Mouse (Mus musculus): ENCODE measurements at regions not wholly inside any gene's neighbourhood (a gene's known extent, or its start where the extent isn't known, plus 50 kb on each side); places are given as distances from the start of the nearest gene placed in this dataset.

DNA sequence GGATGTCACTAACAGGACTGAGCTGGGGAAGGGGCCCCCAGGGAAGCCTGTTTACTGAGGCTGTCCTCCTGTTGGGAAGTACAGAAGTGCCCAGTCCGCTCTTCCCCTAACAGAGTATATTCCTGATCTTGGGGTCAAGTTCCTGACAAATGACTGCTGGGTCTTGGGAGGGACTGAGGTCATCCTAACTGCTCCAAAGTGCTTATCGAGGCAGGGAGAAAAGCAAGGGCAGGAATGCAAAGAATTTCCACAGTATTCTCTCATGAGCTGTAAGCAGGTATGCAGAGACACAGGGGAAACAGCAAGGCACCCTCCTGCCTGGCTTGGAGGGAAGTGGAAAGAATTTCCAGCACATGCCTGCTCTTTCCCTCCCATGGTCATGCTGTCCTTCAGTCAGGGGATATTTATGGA, 107.9 kb downstream of the Oma1 start:
- Histone ChIP-seq H3K4me1 (ENCODE audit: control insufficient read depth, insufficient read depth, low read length) (no peaks in the 10 kb centered on the region), H3K27me3 (ENCODE audit: control insufficient read depth, insufficient read depth, low read length) (no peaks in the 10 kb centered on the region), H3K4me3 (ENCODE audit: control insufficient read depth, low read depth, low read length) (no peak overlapping the region), H3K27ac (ENCODE audit: control insufficient read depth, insufficient read depth, low read depth, low read length) (no peak overlapping the region), H3K36me3 (ENCODE audit: control insufficient read depth, insufficient read depth, low read length) (no peaks in the 10 kb centered on the region)
- TF ChIP-seq POLR2A (IDR thresholded peaks at IDR 0.05; ENCODE audit: control insufficient read depth, low read depth, low read length): no peak
- no peak for TF ChIP-seq CTCF (IDR thresholded peaks at IDR 0.05; ENCODE audit: control insufficient read depth, insufficient read depth, insufficient replicate concordance, low read depth, low read length)

DNA sequence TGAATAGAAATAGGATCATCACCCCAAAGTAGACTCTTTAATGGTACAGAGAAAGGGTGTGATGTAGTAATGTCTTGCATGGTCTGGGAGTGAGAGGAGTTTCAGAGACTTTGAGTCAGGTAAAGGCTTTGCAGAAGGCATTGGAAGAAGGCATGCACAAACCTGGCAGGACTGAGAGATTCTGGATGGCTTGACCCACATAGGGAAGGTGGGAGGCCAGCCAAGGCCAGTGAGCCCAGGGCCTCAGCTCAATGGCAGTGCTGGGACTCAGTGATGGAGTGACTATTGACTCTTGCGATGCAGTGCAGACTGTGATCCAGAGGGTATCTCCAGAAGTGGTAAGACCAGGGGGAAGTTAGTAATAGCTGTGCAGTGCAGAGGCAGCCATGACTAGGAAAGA, 127.8 kb downstream of the Oma1 start:
- H3K4me1 ChIP-seq (ENCODE audit: control insufficient read depth, insufficient read depth, low read length): no peaks in the 10 kb centered on the region
- H3K27me3 ChIP-seq (ENCODE audit: control insufficient read depth, insufficient read depth, low read length): no peaks in the 10 kb centered on the region
- no peaks in the 10 kb centered on the region for H3K36me3 ChIP-seq (ENCODE audit: control insufficient read depth, insufficient read depth, low read length)
- no peak overlapping the region for H3K27ac ChIP-seq (ENCODE audit: control insufficient read depth, insufficient read depth, low read depth, low read length)
- H3K4me3 ChIP-seq (ENCODE audit: control insufficient read depth, low read depth, low read length): no peak overlapping the region
- TF ChIP-seq POLR2A (IDR thresholded peaks at IDR 0.05; ENCODE audit: control insufficient read depth, low read depth, low read length) (no peak), CTCF (IDR thresholded peaks at IDR 0.05; ENCODE audit: control insufficient read depth, insufficient read depth, insufficient replicate concordance, low read depth, low read length) (no peak)

DNA sequence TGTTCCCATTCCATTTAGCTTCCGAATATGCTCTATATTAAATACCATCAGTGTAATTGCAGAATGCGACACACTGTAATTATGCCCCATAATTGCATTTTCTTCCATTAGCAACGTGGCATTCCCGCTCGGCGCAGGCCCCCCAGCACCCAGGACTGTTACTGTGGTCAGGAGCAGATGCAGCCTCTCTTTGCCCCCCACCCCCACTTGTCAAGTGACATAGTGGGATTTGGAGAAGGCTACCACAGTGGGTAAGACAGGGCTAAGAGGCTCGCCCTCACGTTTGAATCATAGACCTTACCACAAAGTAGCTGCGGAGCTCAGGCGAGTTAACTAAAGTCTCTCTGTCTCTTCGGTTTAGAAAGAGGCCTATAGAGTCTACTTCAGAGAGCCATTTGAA, 128.3 kb downstream of the Oma1 start:
- no peaks in the 10 kb centered on the region for H3K36me3 ChIP-seq (ENCODE audit: control insufficient read depth, insufficient read depth, low read length)
- TF ChIP-seq POLR2A (IDR thresholded peaks at IDR 0.05; ENCODE audit: control insufficient read depth, low read depth, low read length) (no peak), CTCF (IDR thresholded peaks at IDR 0.05; ENCODE audit: control insufficient read depth, insufficient read depth, insufficient replicate concordance, low read depth, low read length) (no peak)
- H3K4me1 ChIP-seq (ENCODE audit: control insufficient read depth, insufficient read depth, low read length): no peaks in the 10 kb centered on the region
- H3K27me3 ChIP-seq (ENCODE audit: control insufficient read depth, insufficient read depth, low read length): no peaks in the 10 kb centered on the region
- no peak overlapping the region for H3K4me3 ChIP-seq (ENCODE audit: control insufficient read depth, low read depth, low read length)
- H3K27ac ChIP-seq (ENCODE audit: control insufficient read depth, insufficient read depth, low read depth, low read length): no peak overlapping the region

DNA sequence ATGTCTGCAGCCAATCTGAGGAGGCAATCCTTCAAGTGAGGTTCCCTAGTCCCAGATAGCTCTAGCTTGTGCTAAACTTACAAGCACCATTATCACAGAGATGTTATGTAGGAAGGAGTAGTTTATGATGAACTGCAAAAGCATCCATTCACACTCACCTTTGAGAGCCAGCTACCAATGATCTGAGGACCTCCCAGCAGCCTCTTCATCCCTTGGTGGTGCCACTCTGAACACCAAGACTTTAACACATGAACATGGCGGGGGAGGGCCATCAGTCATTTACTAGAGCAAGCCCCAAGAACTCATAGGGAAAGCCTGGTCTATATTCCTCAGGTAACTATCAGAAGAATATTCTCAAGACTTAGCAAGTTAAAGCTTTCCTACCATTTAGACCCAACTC, 135.7 kb downstream of the Oma1 start:
- Histone ChIP-seq H3K4me3 (ENCODE audit: control insufficient read depth, low read depth, low read length) (no peak overlapping the region), H3K27me3 (ENCODE audit: control insufficient read depth, insufficient read depth, low read length) (no peaks in the 10 kb centered on the region), H3K36me3 (ENCODE audit: control insufficient read depth, insufficient read depth, low read length) (no peaks in the 10 kb centered on the region), H3K4me1 (ENCODE audit: control insufficient read depth, insufficient read depth, low read length) (no peaks in the 10 kb centered on the region), H3K27ac (ENCODE audit: control insufficient read depth, insufficient read depth, low read depth, low read length) (no peak overlapping the region)
- no peak for TF ChIP-seq POLR2A (IDR thresholded peaks at IDR 0.05; ENCODE audit: control insufficient read depth, low read depth, low read length)
- TF ChIP-seq CTCF (IDR thresholded peaks at IDR 0.05; ENCODE audit: control insufficient read depth, insufficient read depth, insufficient replicate concordance, low read depth, low read length): no peak

DNA sequence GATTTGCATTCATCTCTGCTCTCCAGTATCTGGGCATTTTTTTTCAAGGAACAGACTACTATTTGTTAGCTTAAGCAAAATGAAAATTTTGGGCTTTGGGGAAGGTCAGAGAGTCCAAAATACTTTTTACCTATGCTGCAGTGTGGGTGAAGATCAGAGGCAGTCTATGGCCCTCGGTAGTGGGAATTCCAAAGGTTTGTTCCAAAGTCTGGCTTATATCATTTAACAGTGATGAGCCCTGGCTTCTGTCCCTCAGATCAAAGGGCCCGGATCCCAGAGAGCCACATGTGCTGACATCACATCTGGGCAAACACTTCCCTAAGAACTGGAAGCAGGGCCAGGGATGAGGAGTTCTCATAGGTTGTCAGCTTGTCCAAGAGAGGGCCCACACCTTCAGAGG, 136.5 kb downstream of the Oma1 start:
- no peak for TF ChIP-seq POLR2A (IDR thresholded peaks at IDR 0.05; ENCODE audit: control insufficient read depth, low read depth, low read length)
- no peaks in the 10 kb centered on the region for H3K4me1 ChIP-seq (ENCODE audit: control insufficient read depth, insufficient read depth, low read length)
- H3K27me3 ChIP-seq (ENCODE audit: control insufficient read depth, insufficient read depth, low read length): no peaks in the 10 kb centered on the region
- no peak overlapping the region for H3K27ac ChIP-seq (ENCODE audit: control insufficient read depth, insufficient read depth, low read depth, low read length)
- no peak overlapping the region for H3K4me3 ChIP-seq (ENCODE audit: control insufficient read depth, low read depth, low read length)
- no peaks in the 10 kb centered on the region for H3K36me3 ChIP-seq (ENCODE audit: control insufficient read depth, insufficient read depth, low read length)

DNA sequence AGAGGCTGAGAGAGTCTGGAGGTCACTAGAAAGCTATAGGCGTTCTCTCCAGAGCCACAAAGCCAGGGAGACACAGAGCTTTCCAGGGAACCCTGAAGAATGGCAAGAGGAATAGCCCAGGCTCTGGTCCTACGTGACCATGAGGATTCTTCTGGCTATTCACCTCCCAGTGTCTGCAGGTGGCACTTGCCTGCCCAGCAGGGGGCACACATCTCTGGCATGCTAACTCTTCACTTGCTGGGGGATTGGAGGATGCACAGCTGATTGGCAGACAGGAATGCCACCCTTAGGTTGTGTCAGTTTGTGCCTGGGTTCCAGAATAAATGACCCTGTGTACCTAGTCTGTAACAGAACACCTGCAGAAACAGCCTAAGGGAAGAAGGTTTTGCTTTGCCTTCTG, 141.8 kb downstream of the Oma1 start:
- no peaks in the 10 kb centered on the region for H3K4me1 ChIP-seq (ENCODE audit: control insufficient read depth, insufficient read depth, low read length)

DNA sequence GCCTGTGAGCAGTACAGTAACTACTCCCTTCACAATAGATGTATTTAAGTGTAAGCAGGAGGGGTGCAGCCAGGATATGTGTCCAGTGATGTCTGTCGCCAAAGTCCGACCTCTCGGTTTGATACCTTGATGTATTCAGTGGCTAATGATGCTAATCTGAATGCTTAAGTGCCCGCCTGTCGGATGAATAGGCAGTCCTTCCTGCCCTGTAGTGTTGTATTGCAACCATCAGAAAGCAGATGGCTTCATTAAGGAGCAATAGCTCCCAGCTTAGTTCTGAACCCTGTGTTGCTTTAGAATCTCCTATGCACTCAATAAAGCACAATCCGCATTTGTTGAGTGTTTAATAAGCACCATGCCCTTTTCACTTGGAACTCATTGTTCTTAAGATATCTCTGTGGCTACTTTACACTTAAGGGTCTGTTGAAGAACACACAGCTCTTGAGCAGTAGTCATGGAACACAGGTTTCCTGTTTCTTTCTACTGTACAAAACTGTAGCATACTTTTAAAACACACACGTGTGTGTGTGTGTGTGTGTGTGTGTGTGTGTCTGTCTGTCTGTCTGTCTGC, 152.5 kb downstream of the Oma1 start:
- no peak for TF ChIP-seq CTCF (IDR thresholded peaks at IDR 0.05; ENCODE audit: control insufficient read depth, insufficient read depth, insufficient replicate concordance, low read depth, low read length)
- TF ChIP-seq POLR2A (IDR thresholded peaks at IDR 0.05; ENCODE audit: control insufficient read depth, low read depth, low read length): no peak

More for the DNA sequence above, 141.8 kb downstream of the Oma1 start:
- no peaks in the 10 kb centered on the region for H3K36me3 ChIP-seq (ENCODE audit: control insufficient read depth, insufficient read depth, low read length)
- no peak for TF ChIP-seq CTCF (IDR thresholded peaks at IDR 0.05; ENCODE audit: control insufficient read depth, insufficient read depth, insufficient replicate concordance, low read depth, low read length)
- TF ChIP-seq POLR2A (IDR thresholded peaks at IDR 0.05; ENCODE audit: control insufficient read depth, low read depth, low read length): no peak
- no peak overlapping the region for H3K27ac ChIP-seq (ENCODE audit: control insufficient read depth, insufficient read depth, low read depth, low read length)
- no peak overlapping the region for H3K4me3 ChIP-seq (ENCODE audit: control insufficient read depth, low read depth, low read length)
- H3K27me3 ChIP-seq (ENCODE audit: control insufficient read depth, insufficient read depth, low read length): no peaks in the 10 kb centered on the region

DNA sequence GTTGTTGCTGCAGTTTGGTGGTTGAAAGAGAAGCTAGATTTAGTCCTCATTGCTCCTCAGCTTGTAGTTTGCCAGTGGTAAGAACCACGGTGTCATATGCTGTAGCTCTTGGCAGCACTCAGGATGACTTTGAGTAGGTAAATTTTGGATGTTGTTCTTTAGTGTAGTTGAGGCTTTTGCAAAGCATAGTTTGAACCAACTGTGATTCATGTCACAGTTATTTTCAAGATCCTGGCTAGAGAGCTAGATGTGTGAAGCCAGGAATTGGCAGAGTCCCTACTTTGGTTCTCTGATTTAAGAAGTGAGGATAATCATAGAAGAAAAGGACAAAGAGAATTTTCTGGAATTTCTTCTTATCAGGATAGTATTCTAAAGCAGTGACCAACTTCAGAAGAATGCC, 143.6 kb upstream of the Dab1 start:
- TF ChIP-seq POLR2A (IDR thresholded peaks at IDR 0.05; ENCODE audit: control insufficient read depth, low read depth, low read length) (no peak), CTCF (IDR thresholded peaks at IDR 0.05; ENCODE audit: control insufficient read depth, insufficient read depth, insufficient replicate concordance, low read depth, low read length) (no peak)
- no peaks in the 10 kb centered on the region for H3K27me3 ChIP-seq (ENCODE audit: control insufficient read depth, insufficient read depth, low read length)
- H3K4me1 ChIP-seq (ENCODE audit: control insufficient read depth, insufficient read depth, low read length): no peaks in the 10 kb centered on the region
- H3K36me3 ChIP-seq (ENCODE audit: control insufficient read depth, insufficient read depth, low read length): no peaks in the 10 kb centered on the region
- H3K27ac ChIP-seq (ENCODE audit: control insufficient read depth, insufficient read depth, low read depth, low read length): no peak overlapping the region
- H3K4me3 ChIP-seq (ENCODE audit: control insufficient read depth, low read depth, low read length): no peak overlapping the region

More for the DNA sequence above, 152.5 kb downstream of the Oma1 start:
- no peak overlapping the region for H3K4me3 ChIP-seq (ENCODE audit: control insufficient read depth, low read depth, low read length)
- H3K4me1 ChIP-seq (ENCODE audit: control insufficient read depth, insufficient read depth, low read length): no peaks in the 10 kb centered on the region
- no peak overlapping the region for H3K27ac ChIP-seq (ENCODE audit: control insufficient read depth, insufficient read depth, low read depth, low read length)
- H3K27me3 ChIP-seq (ENCODE audit: control insufficient read depth, insufficient read depth, low read length): no peaks in the 10 kb centered on the region
- H3K36me3 ChIP-seq (ENCODE audit: control insufficient read depth, insufficient read depth, low read length): no peaks in the 10 kb centered on the region

Data from testis, adult 2 months (tissue).